Mouse (Mus musculus) limb, embryonic 14.5 days (tissue): ENCODE measurements around the gene 2900092C05Rik. TPM values are rescaled to one million over a fixed set of nuclear protein-coding genes. Genes with fewer than 3 reads are reported as not detected.

Experiments
- ATAC-seq: fragments of 200-750 bp; cut with Nextera tagmentation; 2 replicates; pipeline ENCODE4 v1.8.0; 2017; ENCODE audit warnings: low read depth, moderate number of reproducible peaks, moderate TSS enrichment; ENCODE audit not compliant: low FRiP score
- DNase-seq: peaks from one replicate; pipeline ENCODE4 v3.0.0-alpha.2; 2015; ENCODE audit warnings: low spot score
- H3K27ac ChIP-seq: fragments of 300-500 bp; sonication (generic); replicated peaks from 2 replicates; pipeline ENCODE4 v1.5.1; 2014; ENCODE audit warnings: low read depth, mild to moderate bottlenecking, low read length, moderate library complexity, mixed read lengths
- H3K27me3 ChIP-seq: fragments of 300-500 bp; sonication (generic); 2 replicates; pipeline ENCODE4 v1.6.1; 2014; ENCODE audit warnings: low read length, mixed read lengths; ENCODE audit not compliant: control insufficient read depth, insufficient read depth
- H3K36me3 ChIP-seq: fragments of 300-500 bp; sonication (generic); 2 replicates; pipeline ENCODE4 v1.6.1; 2014; ENCODE audit warnings: mild to moderate bottlenecking, low read length, moderate library complexity, mixed read lengths; ENCODE audit not compliant: control insufficient read depth, insufficient read depth
- H3K4me1 ChIP-seq: fragments of 300-500 bp; sonication (generic); 2 replicates; pipeline ENCODE4 v1.6.1; 2014; ENCODE audit warnings: antibody characterized with exemption, low read length, mixed read lengths; ENCODE audit not compliant: control insufficient read depth, insufficient read depth
- H3K4me2 ChIP-seq: fragments of 300-500 bp; sonication (generic); replicated peaks from 2 replicates; pipeline ENCODE4 v1.6.1; 2014; ENCODE audit warnings: low read depth, mild to moderate bottlenecking, low read length, moderate library complexity; ENCODE audit not compliant: severe bottlenecking
- H3K4me3 ChIP-seq: fragments of 300-500 bp; sonication (generic); replicated peaks from 2 replicates; pipeline ENCODE4 v1.5.1; 2014; ENCODE audit warnings: low read length
- H3K9ac ChIP-seq: fragments of 300-500 bp; sonication (generic); 2 replicates; pipeline ENCODE4 v1.6.1; 2014; ENCODE audit warnings: mild to moderate bottlenecking, low read depth, low read length, moderate library complexity; ENCODE audit not compliant: severe bottlenecking
- H3K9me3 ChIP-seq: fragments of 300-500 bp; sonication (generic); 2 replicates; pipeline ENCODE4 v1.6.1; 2016; ENCODE audit warnings: low read length; ENCODE audit not compliant: control insufficient read depth
- POLR2A ChIP-seq: fragments of 200-500 bp; IDR thresholded peaks from 2 replicates; pipeline ENCODE4 v1.8.0; 2012; ENCODE audit warnings: inconsistent platforms, mild to moderate bottlenecking, moderate library complexity, borderline replicate concordance; ENCODE audit not compliant: insufficient read depth, insufficient read length; ENCODE audit errors: extremely low read depth
- WGBS: fragments of 180-500 bp; shearing (Covaris S2); extraction: QIAGEN DNeasy Blood & Tissue Kit; methylation state at CpG from one replicate; pipeline ENCODE4 v1.1.7; 2014; 5-methylcytosine and 5-hydroxymethylcytosine counted together
- polyA plus RNA-seq, 2 experiments: library from polyadenylated mRNA; depleted of rRNA in 1 of 2; stranded (reverse) in 1 of 2; unstranded in 1 of 2; fragments of >200 nt; fragmentation: Nextera tagmentation in 1 of 2; extraction: Ambion mirVana in 1 of 2; gene quantifications; 2 replicates each; pipeline versions ENCODE4 v1.2.1 to v1.2.3; 2012 to 2014

2900092C05Rik gene
- polyA plus RNA-seq, 2 experiments, result not detected

DNA sequence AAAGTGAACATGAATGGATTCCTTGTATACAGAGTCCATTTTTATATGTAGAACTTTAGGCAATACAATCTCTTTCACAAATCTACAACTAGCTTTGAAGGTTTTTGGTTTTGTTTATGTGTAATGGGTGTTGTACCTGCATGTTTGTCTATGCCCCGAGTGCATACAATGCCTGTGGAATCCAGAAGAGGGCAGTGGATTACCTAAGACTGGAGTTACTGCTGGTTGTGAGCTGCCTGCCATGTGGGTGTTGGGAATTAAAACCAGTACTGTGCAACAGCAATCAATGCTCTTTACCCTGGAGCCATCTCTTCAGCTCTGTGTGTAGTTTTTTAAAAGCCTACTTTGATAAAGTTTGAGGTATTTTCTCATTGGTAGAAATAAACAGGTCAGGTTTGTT, 26.4 kb upstream of the 2900092C05Rik start:
- H3K27ac ChIP-seq, result no peak overlapping the region
- no peak overlapping the region for H3K9ac ChIP-seq
- no peak for ATAC-seq
- 92% methylated on average over 1 of the region's 1 CpGs for WGBS
- no peak for TF ChIP-seq POLR2A
- no peak overlapping the region for H3K4me2 ChIP-seq
- no peak overlapping the region for H3K4me3 ChIP-seq
- peaks cover 99% of the 10 kb centered on the region for H3K36me3 ChIP-seq
- no peaks in the 10 kb centered on the region for H3K4me1 ChIP-seq
- H3K27me3 ChIP-seq, result no peaks in the 10 kb centered on the region
- DNase-seq, result no peak
- H3K9me3 ChIP-seq, result peaks cover 71% of the 10 kb centered on the region

- Histone ChIP-seq H3K4me1 (no peaks in the 10 kb centered on the region), H3K9ac (no peak overlapping the region), H3K36me3 (peaks cover 99% of the 10 kb centered on the region), H3K27ac (no peak overlapping the region), H3K4me2 (no peak overlapping the region), H3K27me3 (no peaks in the 10 kb centered on the region), H3K9me3 (peaks cover 77% of the 10 kb centered on the region), H3K4me3 (no peak overlapping the region)
- TF ChIP-seq POLR2A, result no peak
- ATAC-seq (no peak), DNase-seq (no peak)
Observed at GRCm38 (mm10) chr7:12486691-12487090, 25.6 kb upstream of the 2900092C05Rik start.

DNA sequence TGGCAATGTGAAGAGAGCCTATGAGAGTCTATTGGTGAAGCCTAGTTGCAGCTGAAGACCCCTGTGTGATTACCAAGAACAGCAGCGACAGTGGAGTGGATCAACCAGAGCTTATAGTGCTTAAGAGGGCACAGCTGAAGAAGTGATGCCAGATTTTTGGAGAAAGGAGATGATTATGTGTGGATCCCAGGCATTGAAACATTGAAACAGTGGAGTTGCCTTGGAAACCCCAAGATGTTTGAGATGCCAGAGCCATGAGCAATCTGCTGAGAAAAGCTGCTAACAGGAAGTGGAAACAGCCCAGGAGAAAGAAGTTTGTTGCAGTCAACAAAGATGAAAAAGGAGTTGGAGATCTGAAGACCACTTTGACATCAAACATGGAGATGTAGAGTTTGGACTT, 1.4 kb upstream of the 2900092C05Rik start:
- ATAC-seq, result no peak
- no peak for DNase-seq
- H3K9ac ChIP-seq, result no peak overlapping the region
- H3K4me1 ChIP-seq, result no peaks in the 10 kb centered on the region
- H3K9me3 ChIP-seq, result no peaks in the 10 kb centered on the region
- no peaks in the 10 kb centered on the region for H3K27me3 ChIP-seq
- H3K4me2 ChIP-seq, result no peak overlapping the region
- H3K4me3 ChIP-seq, result no peak overlapping the region
- TF ChIP-seq POLR2A, result no peak
- 44% methylated on average over 1 of the region's 1 CpGs for WGBS
- no peak overlapping the region for H3K27ac ChIP-seq
- no peaks in the 10 kb centered on the region for H3K36me3 ChIP-seq

Other genes starting within 250 kb of the 2900092C05Rik start
- not detected in 2 replicates for gene Vmn1r81, start 244.2 kb upstream of the 2900092C05Rik start, polyA plus RNA-seq (2012; rRNA removed)
- not detected in 2 replicates for gene Vmn1r81, start 244.2 kb upstream of the 2900092C05Rik start, polyA plus RNA-seq (2014; fragmentation: Nextera tagmentation; extraction: Ambion mirVana)
- not detected in 2 replicates for gene Vmn1r82, start 212.1 kb upstream of the 2900092C05Rik start, polyA plus RNA-seq (2012; rRNA removed)
- gene Vmn1r82, start 212.1 kb upstream of the 2900092C05Rik start, polyA plus RNA-seq (2014; fragmentation: Nextera tagmentation; extraction: Ambion mirVana), result not detected in 2 replicates
- gene Vmn1r83, start 183.0 kb upstream of the 2900092C05Rik start, polyA plus RNA-seq (2012; rRNA removed), result not detected in 2 replicates
- gene Vmn1r83, start 183.0 kb upstream of the 2900092C05Rik start, polyA plus RNA-seq (2014; fragmentation: Nextera tagmentation; extraction: Ambion mirVana), result 0.10 TPM in 1 of 2 replicates, not detected in the other
- gene Vmn1r84, start 143.2 kb upstream of the 2900092C05Rik start, polyA plus RNA-seq (2012; rRNA removed), result 0.03 and 0.04 TPM in 2 replicates
- gene Vmn1r84, start 143.2 kb upstream of the 2900092C05Rik start, polyA plus RNA-seq (2014; fragmentation: Nextera tagmentation; extraction: Ambion mirVana), result not detected in 2 replicates
- 3.3 TPM in 2 replicates for gene Zfp551, start 89.8 kb upstream of the 2900092C05Rik start, polyA plus RNA-seq (2012; rRNA removed)
- 5.3 and 6.6 TPM in 2 replicates for gene Zfp551, start 89.8 kb upstream of the 2900092C05Rik start, polyA plus RNA-seq (2014; fragmentation: Nextera tagmentation; extraction: Ambion mirVana)
- gene Zfp606, start 34.2 kb upstream of the 2900092C05Rik start, polyA plus RNA-seq (2012; rRNA removed), result 9.6 and 12.3 TPM in 2 replicates
- 23.5 and 27.9 TPM in 2 replicates for gene Zfp606, start 34.2 kb upstream of the 2900092C05Rik start, polyA plus RNA-seq (2014; fragmentation: Nextera tagmentation; extraction: Ambion mirVana)
- not detected in 2 replicates for gene Vmn2r53, start 96.3 kb downstream of the 2900092C05Rik start, polyA plus RNA-seq (2012; rRNA removed)
- 0.01 TPM in 1 of 2 replicates, not detected in the other for gene Vmn2r53, start 96.3 kb downstream of the 2900092C05Rik start, polyA plus RNA-seq (2014; fragmentation: Nextera tagmentation; extraction: Ambion mirVana)
- not detected in 2 replicates for gene Vmn2r54, start 127.8 kb downstream of the 2900092C05Rik start, polyA plus RNA-seq (2012; rRNA removed)
- not detected in 2 replicates for gene Vmn2r54, start 127.8 kb downstream of the 2900092C05Rik start, polyA plus RNA-seq (2014; fragmentation: Nextera tagmentation; extraction: Ambion mirVana)
- gene Vmn2r55, start 172.5 kb downstream of the 2900092C05Rik start, polyA plus RNA-seq (2012; rRNA removed), result 0.04 TPM in 1 of 2 replicates, not detected in the other
- gene Vmn2r55, start 172.5 kb downstream of the 2900092C05Rik start, polyA plus RNA-seq (2014; fragmentation: Nextera tagmentation; extraction: Ambion mirVana), result not detected in 2 replicates
- not detected in 2 replicates for gene Vmn2r56, start 222.5 kb downstream of the 2900092C05Rik start, polyA plus RNA-seq (2012; rRNA removed)
- not detected in 2 replicates for gene Vmn2r56, start 222.5 kb downstream of the 2900092C05Rik start, polyA plus RNA-seq (2014; fragmentation: Nextera tagmentation; extraction: Ambion mirVana)